Mouse (Mus musculus) embryonic fibroblast, embryonic 13.5 days (primary cell): ENCODE measurements around the gene Vps54. TPM values are rescaled to one million over a fixed set of nuclear protein-coding genes. Genes with fewer than 3 reads are reported as not detected.

Experiments used
- H3K27ac ChIP-seq: 2 replicates; pipeline ENCODE4 v1.5.1; 2012; ENCODE audit warnings: low read length, control low read depth, inconsistent platforms; ENCODE audit not compliant: insufficient read depth
- H3K4me1 ChIP-seq: 2 replicates; pipeline ENCODE4 v1.6.1; 2011; ENCODE audit warnings: low read length; ENCODE audit not compliant: control insufficient read depth, insufficient read depth
- H3K4me3 ChIP-seq: 2 replicates; pipeline ENCODE4 v1.5.1; 2011; ENCODE audit warnings: mild to moderate bottlenecking, control low read depth, low read length; ENCODE audit not compliant: insufficient read depth
- CTCF ChIP-seq: IDR thresholded peaks from 2 replicates; pipeline ENCODE4 v1.5.1; 2011; ENCODE audit warnings: mild to moderate bottlenecking, control low read depth, low read length, moderate library complexity, borderline replicate concordance; ENCODE audit not compliant: insufficient read depth
- POLR2A ChIP-seq: IDR thresholded peaks from 2 replicates; pipeline ENCODE4 v1.6.1; 2011; ENCODE audit warnings: low read depth, mild to moderate bottlenecking, control low read depth, low read length, moderate library complexity
- polyA plus RNA-seq: library from polyadenylated mRNA; stranded (reverse); fragments of >200 nt; gene quantifications from 2 replicates; pipeline ENCODE4 v1.2.4, GENCODE M21; 2011; ENCODE audit warnings: low read depth; ENCODE audit not compliant: missing spikeins, insufficient read length

Vps54 gene
- polyA plus RNA-seq, 1 experiment, result 30.7 TPM

DNA sequence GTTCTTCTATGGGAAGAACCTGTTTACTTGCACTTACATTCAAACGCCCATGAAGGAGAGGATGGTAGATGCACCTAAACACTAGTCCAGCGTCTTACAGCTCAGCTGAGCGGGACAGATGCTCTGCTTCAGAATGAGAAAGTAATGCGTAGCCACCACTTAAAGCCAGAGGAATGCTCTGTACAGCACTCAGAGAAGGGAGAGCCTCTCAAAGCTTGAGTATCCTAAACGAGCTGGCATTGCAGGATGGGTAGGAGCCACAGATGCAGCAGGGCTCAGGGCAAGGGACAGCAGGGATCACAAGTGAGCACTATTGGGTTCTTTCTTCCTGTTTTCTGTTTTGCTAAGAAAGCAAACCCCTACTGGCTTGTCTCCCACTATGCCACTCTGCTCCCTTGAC lies 88.4 kb downstream of the Vps54 start:
- Histone ChIP-seq H3K27ac (no peak overlapping the region), H3K4me3 (no peak overlapping the region), H3K4me1 (no peaks in the 10 kb centered on the region)
- TF ChIP-seq POLR2A (no peak), CTCF (no peak)

DNA sequence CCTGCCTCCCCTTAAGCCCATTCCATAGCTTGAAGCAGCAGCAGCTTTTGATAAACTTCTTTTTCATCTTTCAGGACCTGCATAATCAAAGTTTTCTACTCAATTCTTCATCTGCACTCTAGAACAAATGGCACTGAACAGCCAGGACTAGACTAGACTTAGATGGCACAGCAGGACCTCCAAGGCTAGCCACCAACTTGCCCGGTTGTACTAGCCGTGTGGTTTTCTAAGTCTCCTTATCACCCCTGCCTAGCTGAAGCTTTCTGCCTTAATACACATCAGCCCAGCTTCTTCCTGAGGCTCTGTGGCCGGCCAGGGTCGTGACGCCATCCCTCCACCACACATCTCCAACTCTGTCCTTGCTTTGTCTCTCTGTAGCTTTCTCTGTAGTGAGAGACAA lies 89.1 kb downstream of the Vps54 start:
- H3K4me3 ChIP-seq, result no peak overlapping the region
- H3K4me1 ChIP-seq, result no peaks in the 10 kb centered on the region
- H3K27ac ChIP-seq, result no peak overlapping the region
- TF ChIP-seq CTCF (no peak), POLR2A (no peak)

DNA sequence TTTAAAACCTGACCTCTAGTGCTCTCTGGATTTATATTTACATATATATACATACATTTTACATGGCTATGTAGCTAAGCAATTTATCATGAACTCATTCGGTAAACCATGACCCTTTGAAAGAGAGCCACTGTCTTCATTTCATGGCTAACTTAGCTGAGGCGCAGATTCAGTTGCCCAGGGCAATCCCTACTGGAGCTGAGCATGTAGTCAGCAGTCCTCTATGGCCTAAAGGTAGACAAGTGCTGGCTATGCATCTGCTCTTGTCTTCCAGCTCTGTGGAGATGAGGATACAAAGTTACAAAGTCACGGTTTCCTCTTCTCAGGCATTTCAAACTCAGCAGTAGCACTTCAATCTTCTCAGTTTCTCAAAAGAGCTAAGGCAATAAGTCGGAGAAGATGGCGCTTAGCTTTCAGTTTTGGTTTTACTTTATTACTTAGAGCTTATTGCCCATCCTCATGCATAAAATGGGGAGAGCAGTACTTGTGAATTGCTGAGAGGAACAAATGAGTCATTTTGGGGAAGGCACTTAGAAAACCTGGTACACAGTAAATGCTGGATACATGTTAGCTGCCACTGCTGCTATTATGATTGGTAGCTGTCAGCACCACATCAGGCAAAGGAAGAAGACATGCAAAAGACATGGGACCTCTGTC lies 93.7 kb downstream of the Vps54 start:
- H3K4me3 ChIP-seq, result no peak overlapping the region
- TF ChIP-seq POLR2A, result no peak
- no peak for TF ChIP-seq CTCF
- no peaks in the 10 kb centered on the region for H3K4me1 ChIP-seq
- no peak overlapping the region for H3K27ac ChIP-seq

DNA sequence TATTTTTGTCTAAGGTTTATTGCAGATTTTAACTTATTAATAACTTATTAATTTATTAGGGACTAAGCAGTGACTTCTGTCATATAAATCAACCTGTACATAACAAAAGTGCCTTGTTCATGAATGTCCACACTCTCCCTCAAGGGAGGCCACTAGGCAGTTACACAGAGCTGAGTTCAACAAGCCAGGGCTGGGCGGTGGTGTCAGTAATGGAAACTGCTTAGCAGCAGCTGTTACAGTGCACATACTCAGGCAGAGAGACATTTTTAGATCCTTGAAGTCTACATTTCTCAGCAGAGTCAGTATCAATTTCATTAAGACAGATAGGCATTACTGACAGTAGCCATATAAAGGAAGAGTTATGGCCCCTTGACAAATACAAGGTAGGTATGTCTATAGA lies 98.8 kb downstream of the Vps54 start:
- no peaks in the 10 kb centered on the region for H3K4me1 ChIP-seq
- TF ChIP-seq CTCF (no peak), POLR2A (no peak)
- no peak overlapping the region for H3K27ac ChIP-seq
- no peak overlapping the region for H3K4me3 ChIP-seq

DNA sequence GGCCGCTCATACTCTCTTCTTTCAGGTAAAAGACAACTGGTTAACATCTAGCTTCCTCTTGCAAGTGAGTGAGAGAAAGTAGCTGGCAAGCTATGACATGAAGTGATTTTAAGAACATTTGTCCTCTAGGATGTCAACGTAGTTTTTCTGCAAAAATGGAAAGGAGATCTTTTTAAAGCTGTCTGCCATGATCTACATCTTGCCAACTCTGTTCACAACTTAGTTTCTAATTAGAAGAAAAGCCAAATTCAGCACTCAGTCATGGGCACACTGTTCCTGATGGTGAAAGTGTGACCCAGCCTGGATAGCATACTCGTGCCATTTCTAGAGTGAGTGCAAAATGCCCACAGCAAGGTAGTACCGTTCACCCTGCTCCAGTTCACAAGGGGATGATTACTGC lies 100.0 kb downstream of the Vps54 start:
- TF ChIP-seq POLR2A, result no peak
- no peak overlapping the region for H3K4me3 ChIP-seq
- no peak overlapping the region for H3K27ac ChIP-seq

DNA sequence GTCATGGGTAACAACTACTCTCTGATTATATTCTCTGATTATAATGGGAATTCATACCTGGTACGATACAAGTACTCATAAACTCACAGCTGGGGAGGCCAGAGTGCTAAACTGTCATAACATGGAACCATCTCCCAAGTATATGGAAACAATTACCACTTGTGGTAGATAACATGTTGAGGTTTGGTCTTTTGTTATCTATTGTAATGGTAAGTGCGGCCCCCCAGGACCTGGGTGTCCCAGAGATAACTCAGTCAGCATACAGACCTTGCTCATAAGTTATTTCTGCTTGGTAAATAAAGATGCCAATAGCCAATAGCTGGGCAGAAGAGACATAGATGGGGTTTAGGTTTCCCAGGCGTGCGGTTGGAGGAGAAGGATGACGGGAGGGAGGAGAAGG lies 104.4 kb downstream of the Vps54 start:
- TF ChIP-seq CTCF, result no peak
- TF ChIP-seq POLR2A, result no peak
- Histone ChIP-seq H3K4me1 (no peaks in the 10 kb centered on the region), H3K27ac (no peak overlapping the region), H3K4me3 (no peak overlapping the region)

More for the DNA sequence above, 100.0 kb downstream of the Vps54 start:
- H3K4me1 ChIP-seq, result no peaks in the 10 kb centered on the region

DNA sequence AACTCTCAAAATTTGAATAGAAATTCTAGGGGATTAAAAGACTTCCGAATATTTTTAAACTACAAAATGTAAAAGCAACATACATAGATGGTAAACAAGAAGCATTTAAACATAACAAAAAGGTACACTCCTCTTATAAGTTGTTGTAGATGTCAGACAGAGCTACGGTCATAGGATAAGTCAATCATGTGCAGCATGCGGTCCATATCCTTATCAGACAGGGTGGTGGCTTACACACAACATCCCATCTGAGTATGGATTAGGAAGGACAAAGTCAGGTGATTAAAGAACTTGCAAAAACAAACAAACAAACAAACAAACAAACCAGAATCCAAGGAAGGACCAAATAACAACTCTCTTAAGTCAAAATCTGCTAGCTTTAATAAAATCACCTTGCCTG lies 106.9 kb downstream of the Vps54 start:
- TF ChIP-seq CTCF, result no peak
- TF ChIP-seq POLR2A, result no peak
- no peaks in the 10 kb centered on the region for H3K4me1 ChIP-seq
- H3K4me3 ChIP-seq, result no peak overlapping the region
- no peak overlapping the region for H3K27ac ChIP-seq

DNA sequence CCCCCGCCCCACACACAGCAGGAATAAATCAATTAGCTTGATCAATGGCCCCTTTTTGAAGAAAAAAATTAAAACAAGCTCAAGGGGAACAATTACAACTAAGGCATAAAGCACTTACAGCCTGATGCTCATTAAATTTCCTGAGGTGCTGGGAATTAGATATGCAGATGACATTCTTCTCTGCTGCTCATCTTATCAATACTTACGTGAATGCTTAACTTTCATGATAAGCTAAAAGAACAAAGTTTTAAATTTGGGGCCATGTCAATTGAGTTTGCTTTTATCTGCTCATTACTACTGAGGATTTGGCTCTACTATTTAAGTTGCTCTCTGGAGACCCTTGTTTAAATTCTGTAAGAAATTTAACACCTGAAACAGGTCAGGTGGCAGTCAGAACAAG lies 109.8 kb downstream of the Vps54 start:
- Histone ChIP-seq H3K4me3 (no peak overlapping the region), H3K4me1 (no peaks in the 10 kb centered on the region), H3K27ac (no peak overlapping the region)
- TF ChIP-seq POLR2A, result no peak
- TF ChIP-seq CTCF, result no peak

DNA sequence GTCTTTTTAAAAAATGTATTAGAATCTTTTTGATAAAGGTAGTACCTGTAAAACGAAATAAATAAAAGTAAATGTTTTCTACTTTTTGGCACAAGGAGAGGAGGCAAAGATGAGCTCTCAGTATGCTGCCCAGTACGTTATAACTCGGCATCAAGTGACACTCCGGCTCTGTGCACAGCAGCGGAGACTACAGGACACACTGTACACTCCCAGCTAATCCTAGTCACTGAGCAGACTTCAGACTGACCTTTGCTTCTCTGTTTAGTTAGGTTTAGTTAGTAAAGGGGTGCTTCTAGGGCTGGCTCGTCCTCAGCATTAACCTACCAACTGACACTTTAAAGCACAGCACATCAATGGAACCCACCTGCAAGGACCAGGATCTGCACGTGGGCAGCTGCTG lies 112.2 kb downstream of the Vps54 start:
- Histone ChIP-seq H3K4me3 (no peak overlapping the region), H3K4me1 (no peaks in the 10 kb centered on the region), H3K27ac (no peak overlapping the region)
- no peak for TF ChIP-seq CTCF

DNA sequence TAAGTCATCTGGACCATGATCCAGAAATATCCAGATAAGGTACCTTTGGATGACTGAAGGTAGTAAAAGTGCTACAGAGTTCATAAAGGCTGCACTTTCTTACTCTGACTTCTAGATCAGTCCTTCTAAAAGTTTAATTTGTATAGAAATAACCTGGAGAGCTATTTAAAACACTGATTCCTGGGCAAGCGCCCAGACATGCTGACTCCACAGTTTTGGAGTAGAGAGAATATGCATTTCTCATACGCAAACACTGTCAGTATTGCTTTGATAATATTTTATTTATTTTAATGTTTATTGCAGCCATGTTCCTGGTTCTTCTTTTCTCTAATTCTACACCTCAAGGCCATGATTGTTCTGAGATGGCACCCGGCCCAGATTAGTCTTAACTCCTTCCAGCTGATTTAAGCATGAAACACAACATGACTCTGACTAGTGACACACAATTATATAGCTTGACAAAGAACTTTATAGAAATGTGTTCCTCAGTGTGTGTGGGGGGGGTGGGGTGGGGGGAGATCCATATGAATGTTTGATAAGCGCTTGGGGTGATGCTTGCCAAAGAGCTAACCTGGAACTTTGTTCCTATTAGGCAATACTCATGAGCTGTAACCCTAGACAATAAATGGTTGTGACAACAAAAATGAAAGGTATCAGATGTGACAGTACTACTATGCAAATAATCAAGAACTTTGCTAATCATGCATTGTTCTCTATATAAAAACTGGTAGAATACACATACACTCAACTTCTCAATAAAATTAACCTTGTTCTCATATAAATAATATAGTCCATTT lies 124.3 kb downstream of the Vps54 start:
- Histone ChIP-seq H3K4me3 (no peak overlapping the region), H3K27ac (no peak overlapping the region), H3K4me1 (peaks cover 3% of the 10 kb centered on the region)
- TF ChIP-seq CTCF (no peak), POLR2A (no peak)
